Mouse (Mus musculus) limb, embryonic 11.5 days (tissue): ENCODE measurements at regions not wholly inside any gene's neighbourhood (a gene's known extent, or its start where the extent isn't known, plus 50 kb on each side); places are given as distances from the start of the nearest gene placed in this dataset.

ENCODE experiments used
- ATAC-seq: fragments of 200-750 bp; cut with Nextera tagmentation; 2 replicates; pipeline ENCODE4 v1.8.0; 2017; ENCODE audit warnings: low read depth; ENCODE audit not compliant: insufficient number of reproducible peaks, low FRiP score, low TSS enrichment
- DNase-seq: peaks from one replicate; pipeline ENCODE4 v3.0.0-alpha.2; 2015; ENCODE audit warnings: low spot score
- H3K27ac ChIP-seq: fragments of 300-500 bp; sonication (generic); replicated peaks from 2 replicates; pipeline ENCODE4 v1.5.1; 2014; ENCODE audit warnings: low read depth, mild to moderate bottlenecking, low read length
- H3K27me3 ChIP-seq: fragments of 300-500 bp; sonication (generic); 2 replicates; pipeline ENCODE4 v1.6.1; 2014; ENCODE audit warnings: mild to moderate bottlenecking, low read length, mixed read lengths; ENCODE audit not compliant: control insufficient read depth, insufficient read depth
- H3K36me3 ChIP-seq: fragments of 300-500 bp; sonication (generic); 2 replicates; pipeline ENCODE4 v1.6.1; 2014; ENCODE audit warnings: mild to moderate bottlenecking, low read length, moderate library complexity, mixed read lengths; ENCODE audit not compliant: control insufficient read depth, insufficient read depth
- H3K4me1 ChIP-seq: fragments of 300-500 bp; sonication (generic); 2 replicates; pipeline ENCODE4 v1.6.1; 2014; ENCODE audit warnings: low read length, mixed read lengths; ENCODE audit not compliant: control insufficient read depth, insufficient read depth
- H3K4me2 ChIP-seq: fragments of 300-500 bp; sonication (generic); 2 replicates; pipeline ENCODE4 v1.6.1; 2014; ENCODE audit warnings: low read depth, mild to moderate bottlenecking, moderate library complexity; ENCODE audit not compliant: severe bottlenecking
- H3K4me3 ChIP-seq: fragments of 300-500 bp; sonication (generic); 2 replicates; pipeline ENCODE4 v1.5.1; 2014; ENCODE audit warnings: low read depth, low read length
- H3K9ac ChIP-seq: fragments of 300-500 bp; sonication (generic); 2 replicates; pipeline ENCODE4 v1.6.1; 2014; ENCODE audit warnings: mild to moderate bottlenecking, low read length
- H3K9me3 ChIP-seq: fragments of 300-500 bp; sonication (generic); 2 replicates; pipeline ENCODE4 v1.6.1; 2016; ENCODE audit warnings: low read length; ENCODE audit not compliant: control insufficient read depth
- WGBS: fragments of 180-500 bp; shearing (Covaris S2); extraction: QIAGEN DNeasy Blood & Tissue Kit; methylation state at CpG from one replicate; pipeline ENCODE4 v1.1.7; 2014; 5-methylcytosine and 5-hydroxymethylcytosine counted together

DNA sequence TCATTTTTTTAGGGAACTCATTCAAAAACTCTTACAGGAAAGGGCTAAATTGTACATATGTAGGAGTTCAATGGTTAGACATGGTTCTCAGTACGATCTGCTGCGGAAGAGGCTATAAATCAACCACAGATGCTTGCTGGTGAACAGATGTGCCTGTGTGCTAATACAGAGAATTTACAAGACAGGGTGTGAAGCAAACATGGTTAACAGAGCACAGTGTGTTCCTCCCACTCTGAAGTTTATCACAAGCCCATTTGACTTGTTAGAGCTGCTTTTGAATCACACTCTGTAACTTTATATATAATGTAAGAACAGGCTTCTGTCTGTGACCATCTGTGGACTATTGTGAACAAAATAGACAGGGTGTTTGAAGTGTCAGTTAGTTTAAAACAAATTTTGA, 637.2 kb downstream of the Cbln4 start:
- H3K4me1 ChIP-seq = no peaks in the 10 kb centered on the region
- H3K9me3 ChIP-seq = no peaks in the 10 kb centered on the region
- no peaks in the 10 kb centered on the region for H3K27me3 ChIP-seq
- ATAC-seq = no peak
- H3K4me3 ChIP-seq = no peak overlapping the region
- 19% methylated on average over 2 of the region's 2 CpGs for WGBS
- no peak overlapping the region for H3K4me2 ChIP-seq
- no peak overlapping the region for H3K27ac ChIP-seq
- no peak overlapping the region for H3K9ac ChIP-seq
- DNase-seq = peak; percentile 36
- H3K36me3 ChIP-seq = no peaks in the 10 kb centered on the region

DNA sequence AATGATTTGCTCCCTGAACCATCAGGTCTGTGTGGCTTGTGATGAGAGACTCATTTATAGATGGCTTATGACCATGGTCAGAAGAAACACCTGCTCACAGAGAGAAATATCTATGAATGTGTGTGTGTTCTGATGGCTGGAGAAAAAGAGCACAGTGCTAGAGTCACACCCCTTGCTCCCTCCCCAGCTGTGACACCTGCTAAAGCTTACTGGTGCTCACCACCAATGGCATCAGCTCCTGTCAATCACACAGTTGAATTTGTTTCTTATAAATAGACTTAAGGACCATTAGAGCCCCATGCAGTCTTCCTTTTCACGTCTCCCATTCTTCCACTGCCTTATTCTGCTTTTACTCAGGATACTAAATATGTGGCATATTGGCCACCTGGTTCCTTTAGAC, 654.3 kb downstream of the Cbln4 start:
- Histone ChIP-seq H3K4me1 (no peaks in the 10 kb centered on the region), H3K27ac (no peak overlapping the region), H3K4me3 (no peak overlapping the region), H3K4me2 (no peak overlapping the region), H3K36me3 (no peaks in the 10 kb centered on the region), H3K9me3 (no peaks in the 10 kb centered on the region), H3K27me3 (no peaks in the 10 kb centered on the region), H3K9ac (no peak overlapping the region)
- 76% methylated on average over 1 of the region's 1 CpGs for WGBS
- ATAC-seq (no peak), DNase-seq (no peak)

DNA sequence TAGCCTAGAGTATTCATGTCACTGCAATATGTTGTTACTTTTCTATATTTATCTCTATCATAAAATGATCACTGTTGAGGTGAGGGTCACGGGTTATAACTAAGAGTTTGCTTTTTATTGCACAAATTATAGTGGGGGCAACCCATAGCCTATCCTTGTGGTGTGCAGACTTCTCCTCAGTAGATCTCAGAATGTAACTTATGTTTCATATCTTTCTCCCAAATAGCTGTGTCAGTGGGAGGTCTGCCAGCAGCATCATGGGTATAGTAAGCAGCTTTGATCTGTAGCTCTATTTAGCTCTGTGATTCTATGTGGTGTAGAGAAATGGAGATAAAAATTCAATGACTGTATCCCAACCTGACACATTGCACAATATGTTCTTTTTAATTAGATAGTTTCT, 641.9 kb downstream of the Dok5 start:
- H3K4me1 ChIP-seq = peaks cover 5% of the 10 kb centered on the region; the same call in 1 of the 2 replicates
- no peak overlapping the region for H3K27ac ChIP-seq
- H3K4me2 ChIP-seq = no peak overlapping the region
- H3K36me3 ChIP-seq = no peaks in the 10 kb centered on the region
- no peak overlapping the region for H3K9ac ChIP-seq
- no peaks in the 10 kb centered on the region for H3K27me3 ChIP-seq
- WGBS = 61% methylated on average over 1 of the region's 1 CpGs
- H3K9me3 ChIP-seq = no peaks in the 10 kb centered on the region
- ATAC-seq (no peak), DNase-seq (no peak)
- no peak overlapping the region for H3K4me3 ChIP-seq

DNA sequence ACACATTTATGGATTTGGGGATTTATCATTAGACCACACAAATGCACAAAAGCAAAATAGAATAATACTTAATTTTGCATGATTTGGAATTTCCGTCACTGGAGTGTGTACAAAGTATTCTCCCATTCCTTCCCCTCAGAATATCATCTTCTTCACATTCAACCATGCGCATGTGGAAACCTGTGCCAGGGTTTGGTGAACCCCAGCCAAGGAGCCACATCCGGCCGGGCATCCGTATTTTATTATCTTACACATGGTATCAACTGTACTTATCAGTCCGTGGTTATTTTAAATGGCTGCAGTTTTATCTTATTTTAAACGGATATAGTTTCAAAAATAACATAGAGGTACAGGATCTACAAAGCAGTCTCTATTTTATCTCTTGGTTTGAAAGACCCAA, 641.4 kb downstream of the Dok5 start:
- WGBS = 86% methylated on average over 7 of the region's 7 CpGs

DNA sequence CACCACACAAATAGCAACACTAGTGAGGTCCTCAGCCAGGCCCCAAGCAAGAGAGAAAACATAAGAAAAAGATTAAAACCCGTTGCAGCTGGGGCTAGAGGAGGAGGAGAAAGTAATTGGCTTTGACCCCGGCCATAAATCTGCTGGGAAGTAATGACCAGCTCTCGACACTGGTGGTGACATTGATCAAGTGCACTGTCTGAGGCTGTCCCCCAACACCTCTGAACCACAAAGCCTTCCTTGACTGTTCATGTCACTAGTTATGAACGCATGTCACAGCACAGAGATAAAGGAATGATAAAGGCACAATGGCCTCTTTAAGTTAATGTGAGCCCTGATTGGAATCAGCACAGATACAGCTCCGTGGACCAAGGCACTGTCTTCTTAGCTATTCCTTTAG, 640.1 kb downstream of the Dok5 start:
- Histone ChIP-seq H3K4me2 (no peak overlapping the region), H3K27me3 (no peaks in the 10 kb centered on the region), H3K9me3 (no peaks in the 10 kb centered on the region), H3K4me3 (no peak overlapping the region), H3K9ac (no peak overlapping the region), H3K36me3 (no peaks in the 10 kb centered on the region), H3K27ac (no peak overlapping the region), H3K4me1 (peaks cover 5% of the 10 kb centered on the region; the same call in 1 of the 2 replicates)
- DNase-seq (peak; percentile 61), ATAC-seq (no peak)
- WGBS = 5% methylated on average over 5 of the region's 5 CpGs

More for the DNA sequence above, 641.4 kb downstream of the Dok5 start:
- ATAC-seq (no peak), DNase-seq (no peak)
- no peak overlapping the region for H3K9ac ChIP-seq
- H3K27ac ChIP-seq = no peak overlapping the region
- H3K36me3 ChIP-seq = no peaks in the 10 kb centered on the region
- H3K27me3 ChIP-seq = no peaks in the 10 kb centered on the region
- H3K9me3 ChIP-seq = no peaks in the 10 kb centered on the region
- H3K4me1 ChIP-seq = peaks cover 5% of the 10 kb centered on the region; the same call in 1 of the 2 replicates
- no peak overlapping the region for H3K4me3 ChIP-seq
- no peak overlapping the region for H3K4me2 ChIP-seq

DNA sequence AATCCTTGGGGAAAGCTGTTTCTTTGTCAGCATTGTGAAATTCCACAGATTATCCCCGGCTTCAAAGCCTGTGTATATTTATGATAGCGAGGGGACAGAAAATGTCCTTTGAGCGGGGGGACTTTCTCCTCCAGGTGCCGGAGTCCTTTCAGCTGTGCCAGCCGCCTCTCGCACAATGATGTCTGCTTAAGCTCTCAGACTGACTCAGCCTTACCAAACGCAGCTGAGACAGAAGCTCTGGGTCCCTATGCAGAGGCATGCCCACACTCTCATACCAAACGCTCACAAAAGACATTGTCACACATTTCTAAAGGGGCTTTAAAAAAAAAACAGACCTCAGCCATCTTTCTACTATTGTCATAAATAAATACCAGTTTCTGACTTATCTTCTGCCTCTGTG, 633.9 kb downstream of the Dok5 start:
- WGBS = 66% methylated on average over 8 of the region's 8 CpGs
- Histone ChIP-seq H3K27me3 (no peaks in the 10 kb centered on the region), H3K9me3 (peaks cover 4% of the 10 kb centered on the region; the same call in 1 of the 2 replicates), H3K9ac (no peak overlapping the region), H3K27ac (no peak overlapping the region), H3K4me2 (no peak overlapping the region), H3K36me3 (no peaks in the 10 kb centered on the region), H3K4me3 (no peak overlapping the region), H3K4me1 (no peaks in the 10 kb centered on the region)
- DNase-seq (no peak), ATAC-seq (no peak)

DNA sequence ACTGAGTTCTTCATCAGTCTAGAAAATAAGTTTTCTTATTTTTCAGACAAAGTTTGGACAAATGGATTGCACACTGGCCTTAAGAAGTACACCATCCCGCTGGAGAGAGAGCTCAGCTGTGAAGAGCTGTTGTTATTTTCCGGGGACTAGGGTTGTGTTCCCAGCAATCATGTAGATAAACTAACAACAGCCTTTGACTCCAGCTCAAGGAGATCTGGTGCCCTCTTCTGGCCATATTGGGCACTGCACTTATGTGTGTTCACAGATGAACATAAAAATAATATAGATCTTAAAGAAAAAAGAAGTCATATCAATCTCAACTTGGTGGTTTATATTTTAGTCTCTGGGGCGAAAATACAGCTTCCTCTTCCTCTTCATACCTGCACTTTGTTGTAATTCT, 633.0 kb downstream of the Dok5 start:
- Histone ChIP-seq H3K4me1 (no peaks in the 10 kb centered on the region), H3K4me2 (no peak overlapping the region), H3K27ac (no peak overlapping the region), H3K9ac (no peak overlapping the region), H3K9me3 (peaks cover 4% of the 10 kb centered on the region; the same call in 1 of the 2 replicates), H3K36me3 (no peaks in the 10 kb centered on the region), H3K4me3 (no peak overlapping the region), H3K27me3 (no peaks in the 10 kb centered on the region)
- ATAC-seq = no peak
- 93% methylated on average over 3 of the region's 3 CpGs for WGBS
- no peak for DNase-seq

DNA sequence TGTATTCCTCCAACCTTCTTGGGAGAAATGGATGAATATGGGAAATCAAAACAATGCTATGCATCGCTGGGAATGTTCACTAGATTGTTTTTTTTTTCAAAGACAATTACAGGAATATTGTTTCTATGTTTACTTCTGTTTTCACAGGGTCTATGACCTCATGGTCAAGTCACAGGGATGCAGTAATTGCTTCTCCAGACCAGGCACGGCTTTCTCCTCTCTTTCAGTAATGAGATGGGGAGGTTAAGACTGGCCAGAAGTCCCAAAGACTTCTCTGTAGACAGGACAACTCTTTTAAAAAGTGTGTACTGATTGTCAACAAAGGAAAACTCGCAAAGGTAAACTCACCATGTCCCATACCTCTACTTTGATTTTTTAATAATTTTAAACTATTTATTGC, 631.8 kb downstream of the Dok5 start:
- no peaks in the 10 kb centered on the region for H3K27me3 ChIP-seq
- no peak overlapping the region for H3K4me2 ChIP-seq
- 75% methylated on average over 3 of the region's 3 CpGs for WGBS
- H3K9ac ChIP-seq = no peak overlapping the region
- peaks cover 4% of the 10 kb centered on the region; the same call in 1 of the 2 replicates for H3K9me3 ChIP-seq
- no peaks in the 10 kb centered on the region for H3K4me1 ChIP-seq
- ATAC-seq (no peak), DNase-seq (no peak)
- no peak overlapping the region for H3K4me3 ChIP-seq
- no peaks in the 10 kb centered on the region for H3K36me3 ChIP-seq
- no peak overlapping the region for H3K27ac ChIP-seq

DNA sequence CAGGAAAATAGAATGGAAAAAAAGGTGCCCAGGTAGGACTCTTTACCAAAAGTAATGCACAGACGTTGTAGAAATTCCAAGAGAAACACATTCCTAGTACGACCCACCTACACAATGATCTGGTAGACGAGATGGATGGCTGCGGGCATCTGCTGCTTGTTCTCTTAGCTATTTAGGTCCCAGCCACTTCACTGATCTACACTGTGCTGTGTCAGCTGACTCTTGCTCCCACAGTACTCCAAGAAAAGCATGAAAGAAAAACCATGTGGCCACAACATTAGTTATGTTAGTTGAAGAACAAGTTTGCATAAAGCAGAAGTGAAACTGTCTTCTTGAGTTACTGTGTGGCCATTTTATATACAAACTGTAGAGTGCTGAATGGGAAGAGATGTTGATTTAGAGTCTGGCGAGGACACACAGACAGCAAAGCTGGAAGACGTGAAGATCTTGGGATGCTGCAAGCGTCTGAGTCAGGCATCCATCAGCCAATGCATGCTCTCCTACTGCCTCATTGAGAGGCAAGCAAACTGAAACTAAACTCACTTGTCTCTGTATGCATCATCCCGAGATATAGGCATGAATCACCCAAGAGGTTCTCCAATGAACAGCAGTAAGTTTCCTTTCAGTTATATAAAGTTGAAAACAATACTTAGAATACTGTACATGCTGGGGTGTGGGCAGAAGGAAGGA, 626.6 kb downstream of the Dok5 start:
- Histone ChIP-seq H3K4me1 (no peaks in the 10 kb centered on the region), H3K4me2 (no peak overlapping the region), H3K27ac (no peak overlapping the region), H3K36me3 (no peaks in the 10 kb centered on the region), H3K27me3 (no peaks in the 10 kb centered on the region), H3K4me3 (no peak overlapping the region), H3K9me3 (no peaks in the 10 kb centered on the region), H3K9ac (no peak overlapping the region)
- DNase-seq (no peak), ATAC-seq (no peak)
- 85% methylated on average over 8 of the region's 8 CpGs for WGBS
